Mouse (Mus musculus) hindbrain, embryonic 14.5 days (tissue): ENCODE measurements around the gene Comt. TPM values are rescaled to one million over a fixed set of nuclear protein-coding genes. Genes with fewer than 3 reads are reported as not detected.

Experiments used
- ATAC-seq: fragments of 200-750 bp; cut with Nextera tagmentation; 2 replicates; pipeline ENCODE4 v1.8.0; 2017; ENCODE audit warnings: moderate number of reproducible peaks, mild to moderate bottlenecking, moderate TSS enrichment, moderate library complexity; ENCODE audit not compliant: low FRiP score
- DNase-seq: peaks from one replicate; pipeline ENCODE4 v3.0.0-alpha.2; 2015; ENCODE audit warnings: low spot score
- H3K27ac ChIP-seq: fragments of 300-500 bp; sonication (generic); 2 replicates; pipeline ENCODE4 v1.5.1; 2014; ENCODE audit warnings: mild to moderate bottlenecking, moderate library complexity
- H3K27me3 ChIP-seq: fragments of 300-500 bp; sonication (generic); 2 replicates; pipeline ENCODE4 v1.6.1; 2014; ENCODE audit warnings: mild to moderate bottlenecking, low read length, mixed read lengths; ENCODE audit not compliant: control insufficient read depth, insufficient read depth
- H3K36me3 ChIP-seq: fragments of 300-500 bp; sonication (generic); replicated peaks from 2 replicates; pipeline ENCODE4 v1.6.1; 2014; ENCODE audit not compliant: control insufficient read depth, insufficient read depth
- H3K4me1 ChIP-seq: fragments of 300-500 bp; sonication (generic); replicated peaks from 2 replicates; pipeline ENCODE4 v1.6.1; 2014; ENCODE audit warnings: antibody characterized with exemption, low read length, mixed read lengths; ENCODE audit not compliant: control insufficient read depth, insufficient read depth
- H3K4me2 ChIP-seq: fragments of 300-500 bp; sonication (generic); replicated peaks from 2 replicates; pipeline ENCODE4 v1.6.1; 2014; ENCODE audit warnings: mild to moderate bottlenecking, moderate library complexity
- H3K4me3 ChIP-seq: fragments of 300-500 bp; sonication (generic); replicated peaks from 2 replicates; pipeline ENCODE4 v1.5.1; 2014; ENCODE audit warnings: mild to moderate bottlenecking, low read length
- H3K9ac ChIP-seq: fragments of 300-500 bp; sonication (generic); 2 replicates; pipeline ENCODE4 v1.6.1; 2014
- H3K9me3 ChIP-seq: fragments of 300-500 bp; sonication (generic); 2 replicates; pipeline ENCODE4 v1.6.1; 2016; ENCODE audit warnings: low read length; ENCODE audit not compliant: control insufficient read depth
- WGBS: fragments of 180-500 bp; shearing (Covaris S2); extraction: QIAGEN DNeasy Blood & Tissue Kit; methylation state at CpG from one replicate; pipeline ENCODE4 v1.1.7; 2014; 5-methylcytosine and 5-hydroxymethylcytosine counted together
- polyA plus RNA-seq: library from polyadenylated mRNA; unstranded; fragments of >200 nt; fragmentation: Nextera tagmentation; extraction: Ambion mirVana; gene quantifications from 2 replicates; pipeline ENCODE4 v1.2.1, GENCODE M21; 2014

Comt gene
- polyA plus RNA-seq, 1 experiment from 2014 or later: 99.4 TPM

- 94% methylated on average over 5 of the region's 5 CpGs for WGBS
- Histone ChIP-seq H3K4me1 (no peaks in the 10 kb centered on the region), H3K36me3 (peaks cover 14% of the 10 kb centered on the region), H3K4me3 (no peak overlapping the region), H3K9me3 (no peaks in the 10 kb centered on the region), H3K9ac (no peak overlapping the region), H3K27ac (no peak overlapping the region), H3K4me2 (no peak overlapping the region), H3K27me3 (no peaks in the 10 kb centered on the region)
- DNase-seq (no peak), ATAC-seq (no peak)
Measured at GRCm38 (mm10) chr16:18417491-18417890, 9.2 kb downstream of the Comt start.

- no peaks in the 10 kb centered on the region for H3K9me3 ChIP-seq
- no peak overlapping the region for H3K9ac ChIP-seq
- no peak overlapping the region for H3K4me3 ChIP-seq
- no peaks in the 10 kb centered on the region for H3K4me1 ChIP-seq
- DNase-seq (no peak), ATAC-seq (0 out of 2 replicates have a peak, but pooled peaks have one; percentile 8)
- no peaks in the 10 kb centered on the region for H3K27me3 ChIP-seq
- H3K4me2 ChIP-seq: no peak overlapping the region
- H3K36me3 ChIP-seq: peaks cover 11% of the 10 kb centered on the region
- 0 out of 2 replicates have a peak overlapping the region, but pooled peaks have one; percentile 64 for H3K27ac ChIP-seq
- 76% methylated on average over 3 of the region's 3 CpGs for WGBS
Measured at GRCm38 (mm10) chr16:18416837-18417236, 9.8 kb downstream of the Comt start.

GRCm38 (mm10) chr16:18416094-18416761 lies 10.4 kb downstream of the Comt start:
- Histone ChIP-seq H3K9me3 (no peaks in the 10 kb centered on the region), H3K27me3 (no peaks in the 10 kb centered on the region), H3K4me1 (peaks cover 4% of the 10 kb centered on the region), H3K36me3 (peaks cover 10% of the 10 kb centered on the region; the same call in 1 of the 2 replicates), H3K4me3 (no peak overlapping the region), H3K9ac (no peak overlapping the region), H3K4me2 (no peak overlapping the region), H3K27ac (peak overlapping the region; percentile 64)
- DNase-seq (no peak), ATAC-seq (0 out of 2 replicates have a peak, but pooled peaks have one; percentile 2)
- 63% methylated on average over 18 of the region's 18 CpGs for WGBS

GRCm38 (mm10) chr16:18413032-18413816 lies 13.4 kb downstream of the Comt start:
- H3K4me1 ChIP-seq: peaks cover 15% of the 10 kb centered on the region
- DNase-seq: no peak
- no peak overlapping the region for H3K4me3 ChIP-seq
- 90% methylated on average over 7 of the region's 7 CpGs for WGBS
- no peak overlapping the region for H3K4me2 ChIP-seq
- H3K9ac ChIP-seq: no peak overlapping the region
- ATAC-seq: no peak
- no peaks in the 10 kb centered on the region for H3K9me3 ChIP-seq
- H3K27ac ChIP-seq: no peak overlapping the region
- H3K27me3 ChIP-seq: no peaks in the 10 kb centered on the region
- H3K36me3 ChIP-seq: peaks cover 26% of the 10 kb centered on the region

GRCm38 (mm10) chr16:18411802-18412476 lies 14.7 kb downstream of the Comt start:
- no peak overlapping the region for H3K4me2 ChIP-seq
- no peak overlapping the region for H3K9ac ChIP-seq
- peaks cover 34% of the 10 kb centered on the region for H3K36me3 ChIP-seq
- ATAC-seq (0 out of 2 replicates have a peak, but pooled peaks have one; percentile 2), DNase-seq (no peak)
- H3K4me3 ChIP-seq: no peak overlapping the region
- H3K9me3 ChIP-seq: no peaks in the 10 kb centered on the region
- H3K4me1 ChIP-seq: peaks cover 15% of the 10 kb centered on the region
- H3K27ac ChIP-seq: 0 out of 2 replicates have a peak overlapping the region, but pooled peaks have one; percentile 29
- WGBS: 83% methylated on average over 12 of the region's 12 CpGs
- H3K27me3 ChIP-seq: no peaks in the 10 kb centered on the region

GRCm38 (mm10) chr16:18411026-18411649 lies 15.5 kb downstream of the Comt start:
- Histone ChIP-seq H3K9ac (no peak overlapping the region), H3K4me2 (no peak overlapping the region), H3K36me3 (peaks cover 41% of the 10 kb centered on the region), H3K4me1 (peaks cover 15% of the 10 kb centered on the region), H3K9me3 (no peaks in the 10 kb centered on the region), H3K27ac (0 out of 2 replicates have a peak overlapping the region, but pooled peaks have one; percentile 29), H3K4me3 (no peak overlapping the region), H3K27me3 (no peaks in the 10 kb centered on the region)
- no peak for DNase-seq
- WGBS: 47% methylated on average over 13 of the region's 13 CpGs
- 0 out of 2 replicates have a peak, but pooled peaks have one; percentile 6 for ATAC-seq

- H3K9ac ChIP-seq: no peak overlapping the region
- ATAC-seq (no peak), DNase-seq (no peak)
- WGBS: 78% methylated on average over 5 of the region's 5 CpGs
- H3K36me3 ChIP-seq: peaks cover 48% of the 10 kb centered on the region
- peaks cover 15% of the 10 kb centered on the region for H3K4me1 ChIP-seq
- no peak overlapping the region for H3K27ac ChIP-seq
- H3K4me3 ChIP-seq: no peak overlapping the region
- no peaks in the 10 kb centered on the region for H3K27me3 ChIP-seq
- H3K9me3 ChIP-seq: no peaks in the 10 kb centered on the region
- no peak overlapping the region for H3K4me2 ChIP-seq
Measured at GRCm38 (mm10) chr16:18410418-18410817, 16.2 kb downstream of the Comt start.

- H3K4me3 ChIP-seq: no peak overlapping the region
- H3K4me1 ChIP-seq: peaks cover 15% of the 10 kb centered on the region
- H3K36me3 ChIP-seq: peaks cover 54% of the 10 kb centered on the region
- H3K27me3 ChIP-seq: no peaks in the 10 kb centered on the region
- 68% methylated on average over 4 of the region's 4 CpGs for WGBS
- no peaks in the 10 kb centered on the region for H3K9me3 ChIP-seq
- no peak for ATAC-seq
- H3K4me2 ChIP-seq: no peak overlapping the region
- no peak overlapping the region for H3K9ac ChIP-seq
- no peak for DNase-seq
- H3K27ac ChIP-seq: no peak overlapping the region
Measured at GRCm38 (mm10) chr16:18409776-18410175, 16.9 kb downstream of the Comt start.
